Mouse (Mus musculus) gastrocnemius, adult 2 months (tissue): ENCODE results near the gene Irf1. TPM values are rescaled to one million over a fixed set of nuclear protein-coding genes. Genes with fewer than 3 reads are reported as not detected.

Experiments
- DNase-seq: peaks from one replicate; pipeline ENCODE4 v3.0.0; 2022
- H3K27ac ChIP-seq: fragments of 200-600 bp; 2 replicates; pipeline ENCODE4 v1.8.1; 2022; ENCODE audit warnings: mild to moderate bottlenecking
- H3K4me3 ChIP-seq: fragments of 200-600 bp; 2 replicates; pipeline ENCODE4 v1.8.1; 2022; ENCODE audit warnings: mild to moderate bottlenecking, moderate library complexity
- CTCF ChIP-seq: fragments of 200-600 bp; IDR thresholded peaks from 2 replicates; pipeline ENCODE4 v1.8.1; 2022; ENCODE audit warnings: antibody characterized with exemption, mild to moderate bottlenecking, moderate library complexity
- intact Hi-C: fragments of 180-260 bp; cut with DNase I; formaldehyde crosslinking; loops from one replicate; pipeline ENCODE4 v1.15.1; 2025
- total RNA-seq, 2 experiments: library from RNA; stranded (reverse); gene quantifications; 2 replicates each; pipeline ENCODE4 v1.2.3; 2021

The Irf1 gene
- total RNA-seq, 2 experiments from 2014 or later: 6.2 to 7.0 TPM

GRCm38 (mm10) chr11:53763496-53764140 lies 6.2 kb upstream of the Irf1 start:
- peak; percentile 94 for DNase-seq
- TF ChIP-seq CTCF: peak; percentile 55

DNA sequence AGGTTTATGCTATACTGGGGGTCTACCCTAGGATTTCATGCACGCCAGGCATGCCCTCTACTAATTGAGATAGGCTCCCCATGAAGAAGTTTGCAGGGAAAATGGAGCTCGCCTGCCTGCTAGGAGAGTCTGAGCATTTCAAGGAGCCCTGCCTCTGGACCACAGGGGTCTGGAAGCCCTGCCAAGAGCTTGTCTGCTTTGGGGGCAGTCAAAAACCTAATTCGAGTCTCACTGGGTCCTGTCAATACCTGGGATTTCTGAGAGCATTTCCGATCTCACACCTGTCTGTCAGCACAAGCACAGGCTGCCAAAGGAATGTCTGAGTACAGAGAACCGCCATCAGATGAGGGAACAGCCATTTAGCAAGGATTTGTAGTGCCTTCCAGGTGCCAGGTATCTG lies 5.2 kb upstream of the Irf1 start:
- Histone ChIP-seq H3K4me3 (no peak overlapping the region; the same call in 1 of the 2 replicates), H3K27ac (peak overlapping the region; percentile 97)
- no peak for TF ChIP-seq CTCF
- intact Hi-C loops: no loop called here
- DNase-seq: no peak

More at GRCm38 (mm10) chr11:53763496-53764140, 6.2 kb upstream of the Irf1 start:
- peak overlapping the region; percentile 97 for H3K27ac ChIP-seq
- peak overlapping the region; percentile 70 for H3K4me3 ChIP-seq
- intact Hi-C loops: no loop called here

GRCm38 (mm10) chr11:53768422-53769184 lies 1.2 kb upstream of the Irf1 start:
- intact Hi-C loops: no loop called here
- Histone ChIP-seq H3K27ac (peak overlapping the region; percentile 94; the same call in 1 of the 2 replicates), H3K4me3 (no peak overlapping the region)
- DNase-seq: no peak
- no peak for TF ChIP-seq CTCF

DNA sequence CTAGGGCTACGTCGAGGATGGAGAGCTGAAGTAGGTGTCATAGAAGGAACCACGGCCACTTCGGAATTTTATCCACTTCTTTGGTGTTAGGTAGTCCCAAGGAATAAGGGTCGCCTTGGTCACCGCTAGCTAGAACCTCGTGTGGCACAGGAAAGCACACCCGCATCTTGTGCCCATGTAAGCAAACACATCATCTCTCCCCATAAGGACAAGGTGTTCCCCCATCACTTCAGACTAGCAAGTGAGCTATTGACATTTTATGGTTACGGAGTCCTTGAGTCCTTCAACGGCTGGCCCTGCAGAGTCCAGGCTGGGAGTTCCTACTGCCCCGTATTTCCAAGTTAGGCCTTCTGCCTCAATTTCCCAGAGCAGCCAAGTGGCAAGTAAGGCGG lies 633 bp upstream of the Irf1 start:
- no peak for DNase-seq
- no peak for TF ChIP-seq CTCF
- intact Hi-C loops: no loop called here
- peak overlapping the region; percentile 98 for H3K4me3 ChIP-seq
- H3K27ac ChIP-seq: peak overlapping the region; percentile 94

GRCm38 (mm10) chr11:53770125-53770791 lies 444 bp downstream of the Irf1 start:
- peak; percentile 89 for DNase-seq
- Histone ChIP-seq H3K4me3 (peak overlapping the region; percentile 98), H3K27ac (peak overlapping the region; percentile 94)
- intact Hi-C loops: no loop called here
- TF ChIP-seq CTCF: peak; percentile 22; the same call in 1 of the 2 replicates

DNA sequence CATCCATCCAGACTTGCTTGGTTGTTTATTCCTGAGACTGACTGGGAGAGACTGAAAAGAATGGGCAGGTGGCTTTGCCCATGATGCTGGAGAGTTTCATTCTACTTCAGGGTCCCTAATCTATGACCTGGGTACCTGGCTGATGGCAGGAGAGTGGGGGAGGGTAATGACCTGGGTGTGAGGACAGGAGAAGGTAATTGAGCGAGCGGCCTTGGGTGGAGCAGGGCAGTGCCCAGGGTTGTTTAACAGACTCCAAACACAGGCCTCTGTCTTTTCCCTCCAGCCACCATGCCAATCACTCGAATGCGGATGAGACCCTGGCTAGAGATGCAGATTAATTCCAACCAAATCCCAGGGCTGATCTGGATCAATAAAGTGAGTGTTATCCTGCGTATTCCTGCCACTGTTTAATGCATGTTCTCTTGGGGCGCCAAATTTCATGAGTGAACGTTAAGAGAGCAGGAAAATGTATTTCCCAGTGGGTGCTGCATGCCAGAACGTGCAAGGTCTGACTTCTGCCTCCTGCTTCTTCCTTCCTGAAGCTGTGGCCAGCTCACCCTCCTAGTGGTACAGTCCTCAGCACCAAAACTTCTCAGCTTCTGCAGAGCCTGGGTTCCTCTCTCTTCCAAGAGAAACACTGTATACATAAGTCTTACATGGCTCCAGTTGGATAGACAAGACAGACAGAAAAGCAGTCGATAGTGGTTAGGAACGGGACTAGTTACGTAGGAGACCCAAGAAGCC lies 1.4 kb downstream of the Irf1 start:
- Histone ChIP-seq H3K4me3 (peak overlapping the region; percentile 98), H3K27ac (peak overlapping the region; percentile 94)
- intact Hi-C loops: no loop called here
- TF ChIP-seq CTCF: no peak
- DNase-seq: peak; percentile 21

DNA sequence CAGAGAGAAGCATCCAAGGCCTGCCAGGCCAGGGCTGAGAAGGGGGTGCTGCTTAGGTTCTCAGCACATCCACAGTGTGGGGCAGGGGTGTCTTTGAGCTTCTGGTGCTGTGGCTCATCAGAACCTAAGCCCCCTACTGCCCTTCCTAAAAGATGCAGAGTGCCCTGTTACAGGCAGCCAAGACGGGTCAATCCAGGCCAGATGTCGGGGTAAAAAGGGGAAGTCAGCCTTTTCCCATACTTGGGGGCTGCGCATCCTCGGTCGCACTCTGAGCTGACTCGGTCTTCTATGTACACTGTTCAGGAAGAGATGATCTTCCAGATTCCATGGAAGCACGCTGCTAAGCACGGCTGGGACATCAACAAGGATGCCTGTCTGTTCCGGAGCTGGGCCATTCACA lies 2.7 kb downstream of the Irf1 start:
- DNase-seq: peak; percentile 14
- intact Hi-C loops: no loop called here
- peak overlapping the region; percentile 98 for H3K4me3 ChIP-seq
- no peak for TF ChIP-seq CTCF
- H3K27ac ChIP-seq: peak overlapping the region; percentile 38; the same call in 1 of the 2 replicates

GRCm38 (mm10) chr11:53773087-53773486 lies 3.3 kb downstream of the Irf1 start, which contains the start of gene Gm17334:
TSS of gene Gm17334 (minus strand) at chr11:53773187.
- TF ChIP-seq CTCF: no peak
- DNase-seq: peak; percentile 12
- intact Hi-C loops: no loop called here
- Histone ChIP-seq H3K27ac (peak within 1 kb of the TSS; percentile 49), H3K4me3 (peak within 1 kb of the TSS; percentile 98)

DNA sequence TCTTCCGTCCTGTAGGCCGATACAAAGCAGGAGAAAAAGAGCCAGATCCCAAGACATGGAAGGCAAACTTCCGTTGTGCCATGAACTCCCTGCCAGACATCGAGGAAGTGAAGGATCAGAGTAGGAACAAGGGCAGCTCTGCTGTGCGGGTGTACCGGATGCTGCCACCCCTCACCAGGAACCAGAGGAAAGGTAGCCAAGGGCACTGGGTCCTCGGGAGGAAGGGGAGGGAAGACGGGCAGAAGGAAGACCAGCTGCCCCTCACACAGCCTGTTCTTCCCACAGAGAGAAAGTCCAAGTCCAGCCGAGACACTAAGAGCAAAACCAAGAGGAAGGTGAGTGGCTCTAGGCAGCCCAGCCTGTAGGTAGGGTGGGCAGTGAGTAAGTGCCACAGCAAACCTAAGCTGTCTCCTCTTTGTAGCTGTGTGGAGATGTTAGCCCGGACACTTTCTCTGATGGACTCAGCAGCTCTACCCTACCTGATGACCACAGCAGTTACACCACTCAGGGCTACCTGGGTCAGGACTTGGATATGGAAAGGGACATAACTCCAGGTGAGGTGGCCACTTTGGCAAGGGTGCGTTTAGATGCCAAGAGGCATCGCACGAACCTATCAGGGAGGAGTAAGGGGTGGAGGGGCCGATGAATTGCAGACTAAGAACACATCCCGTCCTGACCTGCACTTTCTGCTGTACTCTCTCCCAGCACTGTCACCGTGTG lies 4.0 kb downstream of the Irf1 start:
- peak; percentile 11 for DNase-seq
- intact Hi-C loops: no loop called here
- peak overlapping the region; percentile 49 for H3K27ac ChIP-seq
- no peak for TF ChIP-seq CTCF
- H3K4me3 ChIP-seq: peak overlapping the region; percentile 98

DNA sequence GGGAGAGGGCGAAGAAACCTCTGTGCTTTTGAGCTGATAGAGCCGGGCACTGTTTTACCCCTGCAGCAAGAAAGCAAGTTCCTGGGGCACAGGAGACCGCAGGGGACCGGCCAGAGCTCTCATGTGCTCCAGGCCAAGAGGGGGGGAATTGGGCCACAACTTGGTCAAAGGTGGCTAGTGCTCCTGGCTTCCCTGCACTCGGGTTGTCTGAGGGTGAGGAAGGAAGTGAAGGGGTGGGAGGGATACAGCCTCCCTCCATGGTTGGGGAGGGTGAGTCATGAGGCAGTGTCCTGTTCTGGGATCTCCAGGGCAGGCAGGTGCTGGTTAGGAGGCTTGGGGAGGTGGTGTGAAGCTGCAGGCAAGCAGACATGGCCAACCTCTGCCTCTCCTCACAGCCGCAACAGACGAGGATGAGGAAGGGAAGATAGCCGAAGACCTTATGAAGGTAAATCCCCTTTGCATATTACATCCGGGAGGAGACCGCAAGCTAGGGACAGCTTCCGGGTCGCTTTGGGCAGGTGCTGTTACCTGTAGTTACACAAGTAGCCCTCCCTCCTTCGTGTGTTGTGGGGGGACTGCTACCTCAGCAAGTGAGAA lies 4.9 kb downstream of the Irf1 start:
- H3K4me3 ChIP-seq: peak overlapping the region; percentile 40
- DNase-seq: peak; percentile 20
- TF ChIP-seq CTCF: no peak
- intact Hi-C loops: no loop called here
- H3K27ac ChIP-seq: peak overlapping the region; percentile 35

GRCm38 (mm10) chr11:53777736-53778135 lies 7.9 kb downstream of the Irf1 start:
- intact Hi-C loops: no loop called here
- DNase-seq: peak; percentile 11
- Histone ChIP-seq H3K4me3 (no peak overlapping the region), H3K27ac (no peak overlapping the region)
- no peak for TF ChIP-seq CTCF
